Mouse (Mus musculus): ENCODE results near the gene Tex2. TPM values are rescaled to one million over a fixed set of nuclear protein-coding genes. Genes with fewer than 3 reads are reported as not detected.

The Tex2 gene
- polyA plus RNA-seq, 1 experiment from 2014 or later, result 9.8 TPM

Other genes with a start within 250 kb of the Tex2 start
- gene Prr29, start 248.0 kb downstream of the Tex2 start, polyA plus RNA-seq (2015; fragmentation: Nextera tagmentation; extraction: Ambion mirVana), result 0.93 and 1.1 TPM in 2 replicates
- gene Icam2, start 225.3 kb downstream of the Tex2 start, polyA plus RNA-seq (2015; fragmentation: Nextera tagmentation; extraction: Ambion mirVana), result 93.5 and 99.2 TPM in 2 replicates
- gene Ern1, start 125.6 kb downstream of the Tex2 start, polyA plus RNA-seq (2015; fragmentation: Nextera tagmentation; extraction: Ambion mirVana), result 6.0 and 6.5 TPM in 2 replicates
- gene Pecam1, start 137.2 kb upstream of the Tex2 start, polyA plus RNA-seq (2015; fragmentation: Nextera tagmentation; extraction: Ambion mirVana), result 109 and 117 TPM in 2 replicates
- 1.5 and 2.4 TPM in 2 replicates for gene Milr1, start 137.8 kb upstream of the Tex2 start, polyA plus RNA-seq (2015; fragmentation: Nextera tagmentation; extraction: Ambion mirVana)
- 10.1 and 11.2 TPM in 2 replicates for gene Polg2, start 166.1 kb upstream of the Tex2 start, polyA plus RNA-seq (2015; fragmentation: Nextera tagmentation; extraction: Ambion mirVana)
- 357 and 378 TPM in 2 replicates for gene Ddx5, start 175.8 kb upstream of the Tex2 start, polyA plus RNA-seq (2015; fragmentation: Nextera tagmentation; extraction: Ambion mirVana)
- gene Cep95, start 175.8 kb upstream of the Tex2 start, polyA plus RNA-seq (2015; fragmentation: Nextera tagmentation; extraction: Ambion mirVana), result 18.3 and 21.7 TPM in 2 replicates